Mouse (Mus musculus) heart, adult 2 months (tissue): ENCODE measurements around the gene Wdfy3.

Experiments used
- CTCF ChIP-seq: fragments of 200-600 bp; IDR thresholded peaks from 2 replicates; pipeline ENCODE4 v1.8.1; 2022; ENCODE audit warnings: antibody characterized with exemption, mild to moderate bottlenecking, moderate library complexity
- EP300 ChIP-seq: fragments of 200-500 bp; IDR thresholded peaks from 2 replicates; pipeline ENCODE4 v1.6.1; 2011; ENCODE audit warnings: low read depth, low read length, control low read depth; ENCODE audit not compliant: insufficient read depth
- POLR2A ChIP-seq: fragments of 200-500 bp; IDR thresholded peaks from 2 replicates; pipeline ENCODE4 v1.6.1; 2011; ENCODE audit warnings: mild to moderate bottlenecking, low read depth, low read length, control low read depth; ENCODE audit not compliant: insufficient read depth

DNA sequence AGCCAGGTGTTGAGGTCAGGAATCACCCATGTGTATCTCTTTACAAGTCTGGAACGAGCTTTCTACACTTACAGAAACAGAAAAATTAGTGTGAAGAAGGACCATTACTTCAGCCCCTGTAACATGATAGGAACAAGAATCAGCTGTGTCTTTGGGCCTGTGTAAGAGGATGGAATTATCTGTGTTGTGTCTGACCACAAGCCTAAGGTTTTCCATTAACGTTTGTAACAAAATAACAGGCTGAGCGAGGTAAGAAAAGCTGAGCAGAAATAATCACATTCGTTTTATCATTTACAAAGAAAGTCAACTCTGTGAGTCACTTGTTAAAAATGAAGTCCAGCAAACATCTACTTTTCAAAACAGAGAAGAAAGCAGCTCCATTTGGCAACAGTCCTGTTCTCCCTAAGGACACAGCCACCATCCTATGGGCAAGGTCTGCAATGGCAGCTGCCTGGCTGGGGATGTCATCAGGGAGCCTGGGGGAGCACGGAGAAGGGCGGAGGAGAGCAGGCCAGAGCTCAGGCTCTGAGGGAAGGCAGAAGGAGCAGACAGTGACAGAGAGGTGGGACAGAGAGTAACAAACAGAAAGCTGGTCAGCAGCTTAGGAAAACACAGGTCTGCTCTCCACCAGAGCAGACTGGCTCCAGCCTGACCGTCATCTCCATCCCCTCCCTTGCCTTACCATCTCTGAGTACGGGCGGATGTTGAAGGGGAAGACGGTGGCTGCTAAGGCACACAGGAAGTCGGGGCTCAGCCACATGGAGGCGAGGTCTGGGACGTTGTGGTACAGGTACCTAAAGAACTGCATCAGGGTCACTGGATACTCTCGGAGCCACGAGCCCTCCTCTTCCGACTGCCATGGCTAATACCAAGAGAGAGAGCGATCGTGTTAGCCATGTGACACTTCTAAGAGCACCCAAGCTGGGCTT is 173.7 kb downstream of the Wdfy3 start:
- TF ChIP-seq CTCF (no peak), EP300 (no peak), POLR2A (no peak)
